Mouse (Mus musculus) small intestine, adult 10 weeks (tissue): ENCODE data around the gene Dnajb14. TPM values are rescaled to one million over a fixed set of nuclear protein-coding genes. Genes with fewer than 3 reads are reported as not detected.

ENCODE experiments used
- polyA plus RNA-seq: library from polyadenylated mRNA; stranded (reverse); fragments of 350-450 nt; fragmentation: Illumina TruSeq; extraction: RNeasy Lipid Tissue Mini Kit (QIAGEN cat#74804); gene quantifications from one replicate; pipeline ENCODE4 v1.2.3, GENCODE M21; 2014; ENCODE audit warnings: low replicate concordance

The Dnajb14 gene
- 17.3 TPM for polyA plus RNA-seq

GRCm38 (mm10) chr3:137867437-137868093, at the start of gene Dnajb14:
Dnajb14 (plus strand) TSS chr3:137867675.

GRCm38 (mm10) chr3:137864124-137864987, 3.1 kb upstream of the Dnajb14 start, which contains the start of gene H2afz:
H2afz (plus strand) TSS chr3:137864487.

GRCm38 (mm10) chr3:137918172-137918931, 50.9 kb downstream of the Dnajb14 start, which contains the start of gene Lamtor3:
Lamtor3 (plus strand) TSS chr3:137918506.

Other genes starting within 250 kb of the Dnajb14 start
- gene Ddit4l, start 246.1 kb upstream of the Dnajb14 start, polyA plus RNA-seq = 2.6 TPM
- gene Gm21962, start 196.2 kb upstream of the Dnajb14 start, polyA plus RNA-seq = not detected
- gene H2afz, start 3.2 kb upstream of the Dnajb14 start, polyA plus RNA-seq = 598 TPM
- gene Lamtor3, start 50.8 kb downstream of the Dnajb14 start, polyA plus RNA-seq = 52.2 TPM
- 34.3 TPM for gene Dapp1, start 113.9 kb downstream of the Dnajb14 start, polyA plus RNA-seq
- 0.11 TPM for gene 1110002E22Rik, start 197.4 kb downstream of the Dnajb14 start, polyA plus RNA-seq
- gene Gm5105, start 199.7 kb downstream of the Dnajb14 start, polyA plus RNA-seq = 0.59 TPM